Mouse (Mus musculus) cerebellum, adult 2 months (tissue): ENCODE data around the gene Gm21970. TPM values are rescaled to one million over a fixed set of nuclear protein-coding genes. Genes with fewer than 3 reads are reported as not detected.
"Not testable (repeated sequence)": the region's sequence is repeated elsewhere in the genome, so short reads cannot be mapped to it uniquely, and the experiment has no call there.

Experiments used
- DNase-seq, 2 experiments: peaks; one replicate each; pipeline ENCODE4 v3.0.0; 2021
- H3K27ac ChIP-seq: fragments of 200-500 bp; 2 replicates; pipeline ENCODE4 v1.5.1; 2012; ENCODE audit warnings: low read length, control low read depth, inconsistent platforms; ENCODE audit not compliant: insufficient read depth
- H3K27me3 ChIP-seq: fragments of 200-500 bp; 2 replicates; pipeline ENCODE4 v1.6.1; 2012; ENCODE audit warnings: inconsistent platforms, mild to moderate bottlenecking, low read length, moderate library complexity; ENCODE audit not compliant: control insufficient read depth, insufficient read depth
- H3K4me1 ChIP-seq: fragments of 200-500 bp; 2 replicates; pipeline ENCODE4 v1.6.1; 2011; ENCODE audit warnings: low read length; ENCODE audit not compliant: control insufficient read depth, insufficient read depth
- H3K4me3 ChIP-seq: fragments of 200-500 bp; replicated peaks from 2 replicates; pipeline ENCODE3; 2011; ENCODE audit warnings: mild to moderate bottlenecking, low read depth, low read length, control low read depth; ENCODE audit not compliant: insufficient read depth
- CTCF ChIP-seq: fragments of 200-500 bp; IDR thresholded peaks from 2 replicates; pipeline ENCODE4 v1.5.1; 2011; ENCODE audit warnings: low read depth, mild to moderate bottlenecking, control low read depth, low read length, moderate library complexity, borderline replicate concordance; ENCODE audit not compliant: insufficient read depth
- POLR2A ChIP-seq: fragments of 200-500 bp; IDR thresholded peaks from 2 replicates; pipeline ENCODE4 v1.6.1; 2011; ENCODE audit warnings: low read length, control low read depth, borderline replicate concordance; ENCODE audit not compliant: insufficient read depth
- WGBS: fragments of 180-500 bp; shearing (Covaris S2); methylation state at CpG from one replicate; pipeline ENCODE4 v1.1.7; 2018; 5-methylcytosine and 5-hydroxymethylcytosine counted together
- polyA plus RNA-seq: library from polyadenylated mRNA; depleted of rRNA; stranded (reverse); fragments of >200 nt; gene quantifications from 2 replicates; pipeline ENCODE4 v1.2.3, GENCODE M21; 2012

Gm21970 gene
- polyA plus RNA-seq, 1 experiment, result not detected

GRCm38 (mm10) chr16:91426586-91426985, 35.1 kb downstream of the Gm21970 start:
- TF ChIP-seq POLR2A (no peak), CTCF (no peak)
- no peaks in the 10 kb centered on the region; the same call in 1 of the 2 replicates for H3K27me3 ChIP-seq
- H3K4me3 ChIP-seq, result no peak overlapping the region
- DNase-seq, result no peak
- H3K4me1 ChIP-seq, result no peaks in the 10 kb centered on the region
- H3K27ac ChIP-seq, result no peak overlapping the region
- WGBS, result 77% methylated on average over 4 of the region's 4 CpGs

- no peak for DNase-seq
- WGBS, result 80% methylated on average over 5 of the region's 5 CpGs
- Histone ChIP-seq H3K4me1 (no peaks in the 10 kb centered on the region), H3K27me3 (no peaks in the 10 kb centered on the region; the same call in 1 of the 2 replicates), H3K27ac (no peak overlapping the region), H3K4me3 (no peak overlapping the region)
- no peak for TF ChIP-seq CTCF
- no peak for TF ChIP-seq POLR2A
Observed at GRCm38 (mm10) chr16:91427461-91427860, 35.9 kb downstream of the Gm21970 start.

- 69% methylated on average over 8 of the region's 8 CpGs for WGBS
- DNase-seq, result no peak
- no peaks in the 10 kb centered on the region for H3K4me1 ChIP-seq
- TF ChIP-seq POLR2A (no peak), CTCF (no peak)
- no peaks in the 10 kb centered on the region; the same call in 1 of the 2 replicates for H3K27me3 ChIP-seq
- no peak overlapping the region for H3K27ac ChIP-seq
- no peak overlapping the region for H3K4me3 ChIP-seq
Observed at GRCm38 (mm10) chr16:91428259-91428865, 36.8 kb downstream of the Gm21970 start.

GRCm38 (mm10) chr16:91432720-91433328, 41.3 kb downstream of the Gm21970 start:
- TF ChIP-seq POLR2A, result no peak
- no peak for TF ChIP-seq CTCF
- Histone ChIP-seq H3K4me1 (no peaks in the 10 kb centered on the region), H3K27ac (no peak overlapping the region), H3K4me3 (no peak overlapping the region), H3K27me3 (no peaks in the 10 kb centered on the region; the same call in 1 of the 2 replicates)
- no peak for DNase-seq
- 48% methylated on average over 5 of the region's 5 CpGs for WGBS

GRCm38 (mm10) chr16:91433329-91433933, 41.9 kb downstream of the Gm21970 start:
- Histone ChIP-seq H3K4me3 (no peak overlapping the region), H3K4me1 (no peaks in the 10 kb centered on the region), H3K27me3 (no peaks in the 10 kb centered on the region; the same call in 1 of the 2 replicates), H3K27ac (no peak overlapping the region)
- WGBS, result 82% methylated on average over 8 of the region's 8 CpGs
- TF ChIP-seq CTCF (no peak), POLR2A (no peak)
- DNase-seq, result no peak

GRCm38 (mm10) chr16:91434119-91434518, 42.6 kb downstream of the Gm21970 start:
- DNase-seq, result no peak
- no peak overlapping the region for H3K27ac ChIP-seq
- H3K4me1 ChIP-seq, result no peaks in the 10 kb centered on the region
- 95% methylated on average over 3 of the region's 3 CpGs for WGBS
- TF ChIP-seq POLR2A (no peak), CTCF (no peak)
- H3K4me3 ChIP-seq, result no peak overlapping the region
- H3K27me3 ChIP-seq, result no peaks in the 10 kb centered on the region; the same call in 1 of the 2 replicates

- Histone ChIP-seq H3K4me1 (no peaks in the 10 kb centered on the region), H3K4me3 (no peak overlapping the region), H3K27ac (no peak overlapping the region), H3K27me3 (no peaks in the 10 kb centered on the region)
- TF ChIP-seq POLR2A, result no peak
- TF ChIP-seq CTCF, result no peak
- DNase-seq, result no peak
- WGBS, result 63% methylated on average over 3 of the region's 3 CpGs
Observed at GRCm38 (mm10) chr16:91438081-91438480, 46.6 kb downstream of the Gm21970 start.

GRCm38 (mm10) chr16:91438599-91438998, 47.1 kb downstream of the Gm21970 start:
- not testable (repeated sequence) for DNase-seq, H3K4me3 ChIP-seq, H3K4me1 ChIP-seq, H3K27ac ChIP-seq, H3K27me3 ChIP-seq
- 74% methylated on average over 1 of the region's 1 CpGs for WGBS
